Mouse (Mus musculus): ENCODE data around the gene Arl8b. TPM values are rescaled to one million over a fixed set of nuclear protein-coding genes. Genes with fewer than 3 reads are reported as not detected.

Arl8b gene
- polyA plus RNA-seq (2015; fragmentation: Nextera tagmentation; extraction: Ambion mirVana) = 90.5 and 91.0 TPM in 2 replicates

DNA sequence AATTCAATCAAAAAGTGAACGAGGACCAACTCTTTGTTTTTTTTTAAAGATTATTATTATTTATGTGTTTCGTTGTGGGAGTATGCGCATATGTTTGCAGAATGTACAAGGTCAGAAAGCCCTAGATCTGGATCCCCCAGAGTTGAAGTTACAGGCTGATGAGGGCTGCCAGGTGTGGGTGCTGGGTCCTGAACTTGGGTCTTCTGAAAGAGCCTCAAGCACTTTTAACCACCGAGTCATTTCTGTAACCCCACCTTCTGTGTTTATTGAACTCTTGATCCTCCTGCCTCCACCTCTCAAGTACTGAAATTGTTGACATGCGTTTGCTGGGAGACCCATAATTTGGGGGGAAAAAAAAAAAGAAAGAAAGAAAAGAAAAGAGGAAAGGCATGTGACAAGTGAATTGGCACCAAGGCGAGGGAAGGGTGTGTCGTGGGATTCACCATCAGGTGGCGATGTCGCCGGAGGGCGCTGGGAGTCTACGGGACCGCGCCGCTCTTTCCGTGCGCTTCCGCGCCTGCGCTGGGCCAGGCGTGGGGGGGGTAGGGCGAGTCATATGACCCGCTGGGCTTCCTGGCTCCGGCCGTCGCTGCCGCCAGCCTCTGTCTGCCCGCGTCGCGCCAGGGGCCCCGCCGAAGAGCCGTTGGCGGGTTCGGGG, at the start of gene Arl8b:
Gene Arl8b (plus strand): TSS at position 574 of the 658 bp plus-strand sequence.
- peak; percentile 96 for ATAC-seq (replicated peaks)
- no peaks in the 10 kb centered on the region for H3K36me3 ChIP-seq (replicated peaks)
- peak within 1 kb of the TSS; percentile 99 for H3K9ac ChIP-seq
- WGBS = 10% methylated on average over 36 of the region's 36 CpGs
- H3K4me3 ChIP-seq = peak within 1 kb of the TSS; percentile 95
- H3K9me3 ChIP-seq = no peaks in the 10 kb centered on the region
- peak within 1 kb of the TSS; percentile 78 for H3K4me2 ChIP-seq
- peak within 1 kb of the TSS; percentile 86 for H3K27ac ChIP-seq
- no peaks in the 10 kb centered on the region for H3K27me3 ChIP-seq (replicated peaks)
- H3K4me1 ChIP-seq = peaks cover 25% of the 10 kb centered on the region

DNA sequence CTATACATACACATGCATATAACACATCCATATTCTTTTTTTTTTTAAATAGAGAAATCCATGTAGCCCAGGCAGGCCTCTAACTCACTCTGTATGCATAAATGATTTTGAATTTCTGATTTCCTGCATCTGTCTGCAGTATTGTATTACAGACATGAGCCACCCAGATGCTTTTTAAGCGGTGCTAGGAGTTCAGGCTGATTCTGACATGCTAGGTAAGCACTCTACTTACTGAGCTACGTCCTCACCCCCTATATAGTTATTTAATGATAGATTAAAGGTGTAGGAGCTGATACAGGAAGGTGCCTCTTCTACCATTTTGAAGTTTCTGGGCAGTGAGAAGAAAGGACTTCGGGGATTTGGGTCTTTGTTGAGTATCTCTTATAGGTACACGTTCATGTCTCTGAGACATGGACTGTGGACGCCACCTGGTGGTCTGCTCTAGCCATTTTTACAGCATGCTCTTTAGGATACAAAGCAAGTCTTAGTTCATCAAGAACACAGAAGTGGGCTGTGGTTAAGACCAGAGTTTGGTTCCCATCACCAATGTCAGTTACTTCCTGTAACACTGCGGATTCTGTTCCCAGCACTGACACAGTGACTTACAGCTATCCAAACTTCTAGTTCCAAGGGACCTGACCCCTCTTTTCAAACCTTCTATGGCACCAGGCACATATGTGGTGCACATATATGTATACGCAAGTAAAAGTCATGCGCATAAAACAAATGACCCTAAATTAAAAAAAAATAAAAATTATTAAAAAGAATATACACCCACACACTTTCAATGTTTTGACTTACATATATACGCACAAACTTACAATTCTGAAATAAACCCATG, 46.8 kb upstream of the Arl8b start:
- no peak overlapping the region for H3K9ac ChIP-seq
- no peaks in the 10 kb centered on the region for H3K36me3 ChIP-seq (replicated peaks)
- no peaks in the 10 kb centered on the region for H3K4me1 ChIP-seq
- peak; percentile 86 for ATAC-seq (replicated peaks)
- H3K4me2 ChIP-seq = no peak overlapping the region
- no peak overlapping the region for H3K4me3 ChIP-seq
- no peaks in the 10 kb centered on the region for H3K9me3 ChIP-seq
- 52% methylated on average over 9 of the region's 9 CpGs for WGBS
- no peaks in the 10 kb centered on the region for H3K27me3 ChIP-seq (replicated peaks)
- H3K27ac ChIP-seq = no peak overlapping the region

DNA sequence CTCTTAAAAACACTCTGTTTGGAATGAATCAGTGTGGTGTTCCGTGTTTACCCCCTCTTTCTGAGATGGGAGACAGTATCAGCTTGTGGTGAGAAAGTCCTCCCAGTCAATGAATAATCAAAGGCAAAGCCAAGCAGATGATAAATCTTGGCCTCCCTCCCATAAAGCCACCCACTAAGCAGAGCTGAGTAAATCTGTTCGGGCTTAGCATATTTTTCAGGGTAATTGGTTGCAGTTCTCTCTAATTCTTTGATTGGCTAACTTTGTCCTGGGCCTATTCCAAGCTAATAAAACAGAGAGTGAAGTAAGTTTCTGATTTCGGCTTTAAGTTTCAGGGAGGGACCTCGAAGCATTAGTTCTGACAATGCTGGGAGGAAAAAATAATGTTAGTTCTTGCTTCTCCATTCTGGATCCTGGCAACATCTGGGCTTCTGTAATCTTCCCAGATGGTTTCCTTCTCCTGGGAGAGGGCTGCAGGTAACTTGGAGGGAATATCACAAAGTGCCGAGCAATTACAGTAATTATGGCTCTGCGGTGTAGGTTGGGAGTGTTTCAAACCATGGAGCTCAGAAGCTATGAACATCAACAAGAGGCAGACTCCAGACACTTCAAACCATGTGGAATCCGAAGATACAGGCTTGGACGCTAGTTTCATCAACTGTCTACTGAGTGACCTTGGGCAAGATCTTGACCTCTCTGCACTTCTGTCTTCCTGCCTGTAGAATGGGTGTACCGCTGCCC, 44.3 kb upstream of the Arl8b start:
- no peak for ATAC-seq (replicated peaks)
- H3K4me1 ChIP-seq = no peaks in the 10 kb centered on the region
- 71% methylated on average over 9 of the region's 9 CpGs for WGBS

DNA sequence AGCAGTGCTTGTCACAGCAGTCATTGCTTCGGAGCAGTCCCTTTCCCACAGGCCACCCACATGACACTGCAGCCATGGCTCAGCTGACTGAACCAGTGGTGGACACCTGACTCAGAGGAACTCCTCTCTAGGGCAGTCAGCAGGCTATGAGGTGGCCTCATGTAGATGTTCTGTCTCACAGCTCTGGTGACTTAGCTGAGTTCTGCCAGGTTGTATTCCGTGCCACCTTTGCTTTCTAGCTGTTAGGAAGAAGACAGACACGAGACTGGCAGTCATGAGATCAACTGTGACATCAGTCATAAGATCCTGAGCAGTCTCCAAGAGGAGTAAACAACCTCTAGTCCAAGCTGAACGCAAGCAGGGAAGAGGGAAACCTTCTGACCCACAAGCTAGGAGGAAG, 42.3 kb upstream of the Arl8b start:
- no peak overlapping the region for H3K27ac ChIP-seq
- H3K4me1 ChIP-seq = no peaks in the 10 kb centered on the region
- no peak for ATAC-seq (replicated peaks)
- no peaks in the 10 kb centered on the region for H3K9me3 ChIP-seq
- H3K27me3 ChIP-seq (replicated peaks) = no peaks in the 10 kb centered on the region
- no peak overlapping the region for H3K9ac ChIP-seq
- H3K4me3 ChIP-seq = no peak overlapping the region
- H3K4me2 ChIP-seq = no peak overlapping the region
- 80% methylated on average over 4 of the region's 4 CpGs for WGBS
- H3K36me3 ChIP-seq (replicated peaks) = no peaks in the 10 kb centered on the region

More for the DNA sequence above, 44.3 kb upstream of the Arl8b start:
- Histone ChIP-seq H3K4me2 (no peak overlapping the region), H3K27me3 (replicated peaks) (no peaks in the 10 kb centered on the region), H3K9ac (no peak overlapping the region), H3K36me3 (replicated peaks) (no peaks in the 10 kb centered on the region), H3K9me3 (no peaks in the 10 kb centered on the region), H3K4me3 (no peak overlapping the region), H3K27ac (no peak overlapping the region)

DNA sequence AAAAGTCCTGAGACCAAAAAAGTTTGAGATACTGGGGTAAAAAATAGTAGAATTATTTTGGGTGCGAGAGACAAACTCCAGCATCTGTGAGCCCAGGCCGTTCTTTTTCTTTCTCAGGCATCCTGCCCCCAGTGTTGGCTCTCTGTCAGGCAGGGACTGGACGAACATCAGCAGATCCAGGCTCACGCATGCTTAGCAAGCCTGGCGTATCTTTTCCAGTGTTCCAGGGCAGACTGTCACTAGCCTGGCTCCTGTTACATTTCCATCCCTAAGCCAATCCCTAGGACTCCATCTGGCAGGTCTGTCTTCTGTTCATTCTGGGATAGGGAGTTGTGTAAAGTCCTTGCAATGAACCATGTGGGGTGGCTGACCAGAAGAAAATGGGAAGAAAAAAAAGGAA, 39.2 kb upstream of the Arl8b start:
- Histone ChIP-seq H3K36me3 (replicated peaks) (no peaks in the 10 kb centered on the region), H3K4me2 (no peak overlapping the region), H3K27me3 (replicated peaks) (no peaks in the 10 kb centered on the region), H3K4me3 (no peak overlapping the region), H3K9ac (no peak overlapping the region), H3K27ac (no peak overlapping the region), H3K9me3 (no peaks in the 10 kb centered on the region), H3K4me1 (no peaks in the 10 kb centered on the region)
- no peak for ATAC-seq (replicated peaks)
- WGBS = 93% methylated on average over 5 of the region's 5 CpGs

DNA sequence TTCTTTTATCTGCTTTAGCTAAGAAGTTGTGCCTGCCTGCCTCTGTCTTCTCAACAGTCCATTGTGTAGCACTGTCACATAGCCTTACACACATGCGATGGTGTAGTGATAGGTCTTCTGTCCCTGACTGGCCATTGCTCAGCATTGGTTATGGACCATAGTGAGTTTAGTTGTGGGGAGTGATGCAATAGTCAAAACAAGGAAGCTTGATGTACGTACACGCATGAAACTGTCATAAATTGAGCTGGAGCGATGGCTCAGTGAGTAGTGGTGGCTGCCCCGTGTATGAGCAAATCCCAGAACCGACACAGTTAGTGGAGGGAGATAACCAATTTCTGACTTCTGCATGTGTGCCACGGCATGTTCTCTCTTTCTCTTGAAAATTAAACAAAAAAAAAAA, 31.6 kb upstream of the Arl8b start:
- Histone ChIP-seq H3K4me1 (no peaks in the 10 kb centered on the region), H3K27ac (no peak overlapping the region), H3K9ac (no peak overlapping the region), H3K9me3 (no peaks in the 10 kb centered on the region), H3K4me3 (no peak overlapping the region), H3K36me3 (replicated peaks) (no peaks in the 10 kb centered on the region), H3K27me3 (replicated peaks) (no peaks in the 10 kb centered on the region), H3K4me2 (no peak overlapping the region)
- WGBS = 93% methylated on average over 7 of the region's 7 CpGs
- no peak for ATAC-seq (replicated peaks)

DNA sequence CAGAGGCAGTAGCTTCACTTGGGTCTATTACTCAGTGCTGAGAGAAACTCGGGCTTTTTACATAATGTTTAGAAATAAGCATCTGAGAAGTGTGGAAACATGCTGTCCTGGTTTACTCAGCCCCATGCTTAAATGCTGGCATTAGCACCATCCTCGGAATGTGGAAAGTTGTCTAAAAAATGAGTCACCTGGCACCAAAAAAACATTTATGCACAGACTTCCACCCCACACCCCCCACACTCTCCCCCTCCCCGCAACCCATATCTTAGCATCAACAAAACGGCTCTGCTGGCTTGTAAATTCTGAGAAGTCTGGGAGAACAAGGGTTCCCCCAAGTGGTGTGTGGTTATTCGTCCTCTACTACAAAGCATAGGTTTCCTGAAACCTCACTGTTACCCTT, 30.5 kb upstream of the Arl8b start:
- ATAC-seq (replicated peaks) = no peak
- Histone ChIP-seq H3K9ac (no peak overlapping the region), H3K27me3 (replicated peaks) (no peaks in the 10 kb centered on the region), H3K4me3 (no peak overlapping the region), H3K4me1 (no peaks in the 10 kb centered on the region), H3K9me3 (no peaks in the 10 kb centered on the region), H3K27ac (no peak overlapping the region), H3K36me3 (replicated peaks) (no peaks in the 10 kb centered on the region), H3K4me2 (no peak overlapping the region)
- 66% methylated on average over 5 of the region's 5 CpGs for WGBS

DNA sequence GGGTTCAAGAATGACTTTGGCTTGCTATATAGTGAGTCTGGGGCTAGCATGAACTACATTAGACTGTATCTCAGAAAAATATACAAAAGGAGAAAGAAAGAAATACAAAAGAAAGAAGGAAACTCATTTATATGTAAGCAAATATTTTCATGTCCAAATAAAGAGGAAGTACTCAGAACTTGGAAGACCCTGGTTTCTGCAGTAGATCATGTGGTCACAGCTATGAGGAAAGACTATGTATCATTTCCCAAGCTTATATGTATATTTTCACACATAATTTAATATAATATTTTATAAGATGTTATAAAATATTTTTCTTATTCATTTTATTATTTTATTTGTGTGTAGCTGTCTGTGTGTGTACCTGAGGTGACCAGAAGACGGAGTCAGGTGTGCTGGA, 29.4 kb upstream of the Arl8b start:
- H3K9ac ChIP-seq = no peak overlapping the region
- 96% methylated on average over 1 of the region's 1 CpGs for WGBS
- no peak for ATAC-seq (replicated peaks)

DNA sequence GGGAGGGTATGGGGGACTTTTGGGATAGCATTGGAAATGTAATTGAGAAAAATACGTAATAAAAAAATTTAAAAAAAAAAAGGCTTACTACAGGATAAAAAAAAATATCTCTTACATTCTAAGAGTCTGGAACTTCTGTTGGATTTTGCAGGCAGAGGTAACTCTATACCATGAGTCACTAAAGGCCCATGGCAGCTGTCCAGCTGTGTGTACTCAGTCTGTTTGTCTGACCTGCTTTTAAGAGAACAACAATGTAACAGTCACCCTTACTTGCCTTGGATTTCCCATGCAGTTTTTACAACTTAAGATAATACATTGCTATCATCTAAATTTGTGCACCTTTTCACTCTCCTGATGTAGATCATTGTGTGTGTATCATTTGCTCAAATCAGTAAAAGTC, 28.5 kb upstream of the Arl8b start:
- no peak overlapping the region for H3K9ac ChIP-seq
- ATAC-seq (replicated peaks) = no peak

More for the DNA sequence above, 29.4 kb upstream of the Arl8b start:
- no peaks in the 10 kb centered on the region for H3K27me3 ChIP-seq (replicated peaks)
- H3K4me1 ChIP-seq = no peaks in the 10 kb centered on the region
- no peaks in the 10 kb centered on the region for H3K9me3 ChIP-seq
- no peak overlapping the region for H3K4me2 ChIP-seq
- H3K36me3 ChIP-seq (replicated peaks) = no peaks in the 10 kb centered on the region
- no peak overlapping the region for H3K4me3 ChIP-seq
- no peak overlapping the region for H3K27ac ChIP-seq

DNA sequence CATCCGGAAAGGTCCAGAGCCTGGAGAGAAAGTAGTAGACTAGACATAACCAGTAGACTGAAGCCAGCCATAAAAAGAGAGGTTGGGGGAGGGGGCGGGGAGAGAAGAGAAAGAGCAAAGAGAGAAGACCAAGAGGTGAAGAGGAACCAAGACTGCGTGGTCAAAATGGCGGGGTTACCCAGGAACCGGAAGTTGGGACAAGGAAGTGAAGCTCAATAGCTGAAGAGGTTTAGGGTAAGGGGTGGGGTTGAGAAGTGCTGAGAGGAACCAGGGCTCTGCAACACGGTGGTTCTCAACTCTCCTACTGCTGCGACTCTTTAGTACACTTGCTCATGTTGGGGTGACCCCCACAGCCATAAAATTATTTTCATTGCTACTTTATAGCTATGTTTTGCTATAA, 27.0 kb upstream of the Arl8b start:
- Histone ChIP-seq H3K9ac (no peak overlapping the region), H3K27ac (no peak overlapping the region), H3K4me3 (no peak overlapping the region), H3K4me2 (no peak overlapping the region), H3K27me3 (replicated peaks) (no peaks in the 10 kb centered on the region), H3K4me1 (no peaks in the 10 kb centered on the region), H3K9me3 (no peaks in the 10 kb centered on the region), H3K36me3 (replicated peaks) (no peaks in the 10 kb centered on the region)
- WGBS = 92% methylated on average over 7 of the region's 7 CpGs
- ATAC-seq (replicated peaks) = no peak

More for the DNA sequence above, 28.5 kb upstream of the Arl8b start:
- H3K4me2 ChIP-seq = no peak overlapping the region
- no peaks in the 10 kb centered on the region for H3K36me3 ChIP-seq (replicated peaks)
- no peaks in the 10 kb centered on the region for H3K27me3 ChIP-seq (replicated peaks)
- no peak overlapping the region for H3K27ac ChIP-seq
- WGBS = 88% methylated on average over 1 of the region's 1 CpGs
- no peaks in the 10 kb centered on the region for H3K9me3 ChIP-seq
- no peaks in the 10 kb centered on the region for H3K4me1 ChIP-seq
- no peak overlapping the region for H3K4me3 ChIP-seq

DNA sequence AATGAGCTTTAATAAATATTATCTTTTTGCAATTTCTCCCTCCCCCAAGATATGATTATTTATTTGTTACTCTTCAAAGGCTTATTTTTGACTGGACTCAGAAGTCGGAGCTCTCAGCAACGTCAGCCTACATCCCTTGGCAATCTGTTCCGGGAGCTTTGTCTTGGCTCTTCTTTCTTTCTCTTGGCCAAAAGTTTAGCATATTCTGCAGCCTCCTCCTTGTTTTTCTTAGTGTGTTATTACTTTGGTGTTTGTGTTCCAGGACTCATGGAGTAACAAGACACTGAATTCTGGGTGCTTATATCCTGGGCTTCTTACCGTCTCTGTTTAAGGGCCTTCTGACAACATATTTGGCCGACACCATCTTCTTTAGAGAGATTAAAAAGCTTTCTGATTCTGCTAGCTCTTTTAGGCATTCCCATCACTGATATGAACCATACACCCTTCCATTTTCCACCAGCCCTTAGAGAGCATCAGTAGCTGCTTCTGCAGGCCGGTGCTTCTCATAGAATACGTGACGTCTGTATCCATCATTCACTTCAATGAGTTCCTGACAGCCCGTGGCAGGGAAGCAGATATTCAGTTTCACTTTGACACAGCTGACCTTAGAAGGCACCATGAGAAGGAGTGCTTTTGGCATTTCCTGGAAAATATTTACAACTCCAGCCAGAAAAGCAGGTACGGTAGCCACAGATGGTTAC, 23.8 kb upstream of the Arl8b start:
- H3K36me3 ChIP-seq (replicated peaks) = no peaks in the 10 kb centered on the region
- no peak overlapping the region for H3K4me2 ChIP-seq
- H3K27me3 ChIP-seq (replicated peaks) = no peaks in the 10 kb centered on the region
- no peak overlapping the region for H3K9ac ChIP-seq
- H3K9me3 ChIP-seq = no peaks in the 10 kb centered on the region
- no peak overlapping the region for H3K4me3 ChIP-seq
- no peak overlapping the region for H3K27ac ChIP-seq
- H3K4me1 ChIP-seq = no peaks in the 10 kb centered on the region
- ATAC-seq (replicated peaks) = no peak
- 82% methylated on average over 10 of the region's 10 CpGs for WGBS

DNA sequence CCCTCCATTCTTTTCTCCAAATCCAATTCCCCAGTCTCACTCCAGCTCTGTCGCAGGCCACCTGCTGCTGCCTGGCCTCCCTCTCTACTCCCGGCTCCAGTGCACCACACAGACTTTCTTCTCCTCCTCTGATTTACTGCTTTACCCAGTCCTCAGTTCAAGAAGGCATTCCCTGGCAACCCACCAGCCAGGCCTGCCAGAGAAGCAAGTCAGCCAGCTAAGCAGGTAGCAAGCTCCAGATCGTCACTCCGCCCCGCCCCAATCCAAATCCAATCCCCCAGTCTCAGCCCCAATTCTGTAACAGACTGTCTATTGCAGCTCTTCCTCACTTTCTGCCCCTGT, 23.2 kb upstream of the Arl8b start:
- H3K4me3 ChIP-seq = no peak overlapping the region
- ATAC-seq (replicated peaks) = no peak

More for the DNA sequence above, 23.2 kb upstream of the Arl8b start:
- no peaks in the 10 kb centered on the region for H3K4me1 ChIP-seq
- H3K27ac ChIP-seq = no peak overlapping the region
- WGBS = 71% methylated on average over 5 of the region's 5 CpGs
- no peaks in the 10 kb centered on the region for H3K9me3 ChIP-seq
- H3K9ac ChIP-seq = no peak overlapping the region
- H3K4me2 ChIP-seq = no peak overlapping the region
- H3K36me3 ChIP-seq (replicated peaks) = no peaks in the 10 kb centered on the region
- no peaks in the 10 kb centered on the region for H3K27me3 ChIP-seq (replicated peaks)
